Mouse (Mus musculus) liver, embryonic 13.5 days (tissue): ENCODE data around the gene Mrps31. TPM values are rescaled to one million over a fixed set of nuclear protein-coding genes. Genes with fewer than 3 reads are reported as not detected.

ENCODE experiments used
- ATAC-seq: fragments of 200-750 bp; cut with Nextera tagmentation; 2 replicates; pipeline ENCODE4 v1.8.0; 2017; ENCODE audit warnings: low read depth, mild to moderate bottlenecking, moderate number of reproducible peaks, moderate library complexity
- DNase-seq: peaks from one replicate; pipeline ENCODE4 v3.0.0; 2022
- H3K27ac ChIP-seq: fragments of 300-500 bp; sonication (generic); 2 replicates; pipeline ENCODE4 v1.5.1; 2015; ENCODE audit warnings: moderate library complexity, mild to moderate bottlenecking, inconsistent platforms
- H3K27me3 ChIP-seq: fragments of 300-500 bp; sonication (generic); 2 replicates; pipeline ENCODE4 v1.6.1; 2015; ENCODE audit warnings: mild to moderate bottlenecking, inconsistent platforms
- H3K36me3 ChIP-seq: fragments of 300-500 bp; sonication (generic); 2 replicates; pipeline ENCODE4 v1.6.1; 2015; ENCODE audit warnings: mild to moderate bottlenecking, inconsistent platforms
- H3K4me1 ChIP-seq: fragments of 300-500 bp; sonication (generic); replicated peaks from 2 replicates; pipeline ENCODE4 v1.6.1; 2015; ENCODE audit warnings: inconsistent platforms
- H3K4me2 ChIP-seq: fragments of 300-500 bp; sonication (generic); 2 replicates; pipeline ENCODE4 v1.6.1; 2015; ENCODE audit warnings: inconsistent platforms, mild to moderate bottlenecking, moderate library complexity
- H3K4me3 ChIP-seq: fragments of 300-500 bp; sonication (generic); replicated peaks from 2 replicates; pipeline ENCODE4 v1.5.1; 2015; ENCODE audit warnings: mild to moderate bottlenecking, inconsistent platforms
- H3K9ac ChIP-seq: fragments of 300-500 bp; sonication (generic); 2 replicates; pipeline ENCODE4 v1.6.1; 2015; ENCODE audit warnings: mild to moderate bottlenecking, inconsistent platforms
- H3K9me3 ChIP-seq: fragments of 300-500 bp; sonication (generic); replicated peaks from 2 replicates; pipeline ENCODE4 v1.6.1; 2016; ENCODE audit warnings: inconsistent platforms
- WGBS: fragments of 180-500 bp; shearing (Covaris S2); methylation state at CpG from one replicate; pipeline ENCODE4 v1.1.7; 2015; ENCODE audit not compliant: insufficient replicate concordance; 5-methylcytosine and 5-hydroxymethylcytosine counted together
- polyA plus RNA-seq: library from polyadenylated mRNA; unstranded; fragments of >200 nt; fragmentation: Nextera tagmentation; extraction: Ambion mirVana; gene quantifications from 2 replicates; pipeline ENCODE4 v1.2.1, GENCODE M21; 2015

Mrps31 gene
- polyA plus RNA-seq, 1 experiment from 2014 or later, result 31.6 TPM

GRCm38 (mm10) chr8:22398142-22398951 is 12.8 kb upstream of the Mrps31 start, which contains the start of gene Slc25a15:
TSS of gene Slc25a15 (minus strand) at chr8:22398597.
- Histone ChIP-seq H3K4me2 (peak within 1 kb of the TSS; percentile 94), H3K4me3 (peak within 1 kb of the TSS; percentile 78), H3K4me1 (peaks cover 35% of the 10 kb centered on the region), H3K36me3 (peaks cover 5% of the 10 kb centered on the region), H3K27ac (peak within 1 kb of the TSS; percentile 58), H3K9ac (peak within 1 kb of the TSS; percentile 83), H3K27me3 (no peaks in the 10 kb centered on the region), H3K9me3 (no peaks in the 10 kb centered on the region)
- ATAC-seq, result peak; percentile 87
- DNase-seq, result peak; percentile 75
- under 1% methylated on average over 72 of the region's 77 CpGs for WGBS

- ATAC-seq (no peak), DNase-seq (no peak)
- WGBS, result 67% methylated on average over 8 of the region's 8 CpGs
- peaks cover 29% of the 10 kb centered on the region for H3K4me1 ChIP-seq
- peak overlapping the region; percentile 94 for H3K4me2 ChIP-seq
- peak overlapping the region; percentile 83 for H3K9ac ChIP-seq
- H3K4me3 ChIP-seq, result peak overlapping the region; percentile 78
- no peaks in the 10 kb centered on the region for H3K27me3 ChIP-seq
- H3K9me3 ChIP-seq, result no peaks in the 10 kb centered on the region
- H3K27ac ChIP-seq, result no peak overlapping the region
- H3K36me3 ChIP-seq, result peaks cover 5% of the 10 kb centered on the region
Observed at GRCm38 (mm10) chr8:22399285-22399880, 11.8 kb upstream of the Mrps31 start.

- peaks cover 20% of the 10 kb centered on the region for H3K4me1 ChIP-seq
- WGBS, result 63% methylated on average over 4 of the region's 4 CpGs
- 0 out of 2 replicates have a peak, but pooled peaks cover 3% of the 10 kb centered on the region for H3K27me3 ChIP-seq
- ATAC-seq, result no peak
- H3K9me3 ChIP-seq, result no peaks in the 10 kb centered on the region
- H3K36me3 ChIP-seq, result no peaks in the 10 kb centered on the region
- no peak overlapping the region for H3K4me3 ChIP-seq
- H3K27ac ChIP-seq, result no peak overlapping the region
- no peak for DNase-seq
- H3K9ac ChIP-seq, result no peak overlapping the region
- no peak overlapping the region for H3K4me2 ChIP-seq
Observed at GRCm38 (mm10) chr8:22400593-22400992, 10.6 kb upstream of the Mrps31 start.

- Histone ChIP-seq H3K27me3 (0 out of 2 replicates have a peak, but pooled peaks cover 3% of the 10 kb centered on the region), H3K4me2 (no peak overlapping the region), H3K36me3 (no peaks in the 10 kb centered on the region), H3K9ac (no peak overlapping the region), H3K27ac (no peak overlapping the region), H3K4me3 (no peak overlapping the region), H3K9me3 (no peaks in the 10 kb centered on the region), H3K4me1 (peaks cover 11% of the 10 kb centered on the region)
- 57% methylated on average over 2 of the region's 2 CpGs for WGBS
- no peak for DNase-seq
- no peak for ATAC-seq
Observed at GRCm38 (mm10) chr8:22403235-22403634, 7.9 kb upstream of the Mrps31 start.

GRCm38 (mm10) chr8:22405733-22406132 is 5.4 kb upstream of the Mrps31 start:
- Histone ChIP-seq H3K9ac (no peak overlapping the region), H3K27ac (no peak overlapping the region), H3K9me3 (no peaks in the 10 kb centered on the region), H3K27me3 (0 out of 2 replicates have a peak, but pooled peaks cover 3% of the 10 kb centered on the region), H3K36me3 (no peaks in the 10 kb centered on the region), H3K4me1 (peaks cover 2% of the 10 kb centered on the region), H3K4me3 (no peak overlapping the region), H3K4me2 (no peak overlapping the region)
- no peak for ATAC-seq
- WGBS, result 14% methylated on average over 6 of the region's 6 CpGs
- no peak for DNase-seq

- peaks cover 29% of the 10 kb centered on the region for H3K4me1 ChIP-seq
- H3K9me3 ChIP-seq, result no peaks in the 10 kb centered on the region
- H3K4me2 ChIP-seq, result peak overlapping the region; percentile 73
- H3K4me3 ChIP-seq, result peak overlapping the region; percentile 76
- H3K9ac ChIP-seq, result peak overlapping the region; percentile 79
- ATAC-seq, result peak; percentile 65
- WGBS, result 10% methylated on average over 16 of the region's 16 CpGs
- no peak for DNase-seq
- H3K36me3 ChIP-seq, result peaks cover 3% of the 10 kb centered on the region
- no peaks in the 10 kb centered on the region for H3K27me3 ChIP-seq
- H3K27ac ChIP-seq, result peak overlapping the region; percentile 71
Observed at GRCm38 (mm10) chr8:22410688-22411281, 376 bp upstream of the Mrps31 start.

- Histone ChIP-seq H3K9me3 (no peaks in the 10 kb centered on the region), H3K27ac (peak overlapping the region; percentile 71), H3K27me3 (no peaks in the 10 kb centered on the region), H3K4me1 (peaks cover 29% of the 10 kb centered on the region), H3K9ac (peak overlapping the region; percentile 79), H3K4me2 (peak overlapping the region; percentile 73), H3K36me3 (peaks cover 11% of the 10 kb centered on the region), H3K4me3 (peak overlapping the region; percentile 76)
- ATAC-seq, result peak; percentile 53
- DNase-seq, result no peak
- WGBS, result 7% methylated on average over 8 of the region's 8 CpGs
Observed at GRCm38 (mm10) chr8:22411971-22412370, 810 bp downstream of the Mrps31 start.

Other genes starting within 250 kb of the Mrps31 start
- 1.5 and 1.7 TPM in 2 replicates for gene Nek3, start 244.9 kb upstream of the Mrps31 start, polyA plus RNA-seq
- gene Ckap2, start 225.5 kb upstream of the Mrps31 start, polyA plus RNA-seq, result 22.2 and 28.5 TPM in 2 replicates
- gene Vps36, start 218.6 kb upstream of the Mrps31 start, polyA plus RNA-seq, result 11.5 and 12.9 TPM in 2 replicates
- 1.5 and 2.3 TPM in 2 replicates for gene Thsd1, start 184.0 kb upstream of the Mrps31 start, polyA plus RNA-seq
- gene Tpte, start 127.9 kb upstream of the Mrps31 start, polyA plus RNA-seq, result not detected in 2 replicates
- 22.2 and 26.9 TPM in 2 replicates for gene Slc25a15, start 12.8 kb upstream of the Mrps31 start, polyA plus RNA-seq